Mouse (Mus musculus): ENCODE results near the gene Aloxe3. TPM values are rescaled to one million over a fixed set of nuclear protein-coding genes. Genes with fewer than 3 reads are reported as not detected.
A peak's percentile ranks its signal among the peaks of the same experiment; 100 is the strongest.
"Not testable (repeated sequence)": the region's sequence is repeated elsewhere in the genome, so short reads cannot be mapped to it uniquely, and the experiment has no call there.

Gene Aloxe3
- polyA plus RNA-seq, 1 experiment from 2014 or later, result 1.9 TPM

GRCm38 (mm10) chr11:69091566-69092385 lies 33.9 kb upstream of the Aloxe3 start:
- DNase-seq (ENCODE audit: low spot score) (no peak), ATAC-seq (ENCODE audit: low read depth) (no peak)
- Histone ChIP-seq H3K9ac (ENCODE audit: low read depth, low read length) (no peak overlapping the region), H3K36me3 (ENCODE audit: control insufficient read depth, insufficient read depth, low read length) (peaks cover 31% of the 10 kb centered on the region), H3K4me1 (ENCODE audit: control insufficient read depth, insufficient read depth, low read length) (peaks cover 38% of the 10 kb centered on the region), H3K9me3 (ENCODE audit: control insufficient read depth, low read length) (no peaks in the 10 kb centered on the region), H3K4me2 (ENCODE audit: low read depth, low read length) (no peak overlapping the region), H3K27ac (replicated peaks; ENCODE audit: low read depth, low read length) (no peak overlapping the region), H3K27me3 (replicated peaks; ENCODE audit: control insufficient read depth, insufficient read depth, low read length) (no peaks in the 10 kb centered on the region), H3K4me3 (ENCODE audit: low read depth, low read length) (no peak overlapping the region)
- 61% methylated on average over 7 of the region's 7 CpGs for WGBS

GRCm38 (mm10) chr11:69092386-69092751 lies 33.3 kb upstream of the Aloxe3 start:
- H3K9ac ChIP-seq (ENCODE audit: low read depth, low read length), result no peak overlapping the region
- no peak overlapping the region for H3K27ac ChIP-seq (replicated peaks; ENCODE audit: low read depth, low read length)
- DNase-seq (ENCODE audit: low spot score), result peak; percentile 33
- ATAC-seq (ENCODE audit: low read depth), result no peak
- no peak overlapping the region for H3K4me2 ChIP-seq (ENCODE audit: low read depth, low read length)
- peaks cover 36% of the 10 kb centered on the region for H3K4me1 ChIP-seq (ENCODE audit: control insufficient read depth, insufficient read depth, low read length)
- H3K27me3 ChIP-seq (replicated peaks; ENCODE audit: control insufficient read depth, insufficient read depth, low read length), result no peaks in the 10 kb centered on the region
- no peak overlapping the region for H3K4me3 ChIP-seq (ENCODE audit: low read depth, low read length)
- peaks cover 31% of the 10 kb centered on the region for H3K36me3 ChIP-seq (ENCODE audit: control insufficient read depth, insufficient read depth, low read length)
- H3K9me3 ChIP-seq (ENCODE audit: control insufficient read depth, low read length), result no peaks in the 10 kb centered on the region
- 0% methylated on average over 3 of the region's 3 CpGs for WGBS

- H3K27me3 ChIP-seq (replicated peaks; ENCODE audit: control insufficient read depth, insufficient read depth, low read length), result no peaks in the 10 kb centered on the region
- H3K9me3 ChIP-seq (ENCODE audit: control insufficient read depth, low read length), result no peaks in the 10 kb centered on the region
- peaks cover 31% of the 10 kb centered on the region for H3K36me3 ChIP-seq (ENCODE audit: control insufficient read depth, insufficient read depth, low read length)
- ATAC-seq (ENCODE audit: low read depth) (no peak), DNase-seq (ENCODE audit: low spot score) (no peak)
- WGBS, result 91% methylated on average over 4 of the region's 4 CpGs
- no peak overlapping the region for H3K4me2 ChIP-seq (ENCODE audit: low read depth, low read length)
- H3K4me1 ChIP-seq (ENCODE audit: control insufficient read depth, insufficient read depth, low read length), result peaks cover 36% of the 10 kb centered on the region
- H3K9ac ChIP-seq (ENCODE audit: low read depth, low read length), result no peak overlapping the region
- H3K4me3 ChIP-seq (ENCODE audit: low read depth, low read length), result no peak overlapping the region
- no peak overlapping the region for H3K27ac ChIP-seq (replicated peaks; ENCODE audit: low read depth, low read length)
These were observed 32.8 kb upstream of the Aloxe3 start for GRCm38 (mm10) chr11:69092871-69093270.

- peaks cover 31% of the 10 kb centered on the region for H3K36me3 ChIP-seq (ENCODE audit: control insufficient read depth, insufficient read depth, low read length)
- H3K27me3 ChIP-seq (replicated peaks; ENCODE audit: control insufficient read depth, insufficient read depth, low read length); H3K4me2 ChIP-seq (ENCODE audit: low read depth, low read length); H3K9me3 ChIP-seq (ENCODE audit: control insufficient read depth, low read length); H3K9ac ChIP-seq (ENCODE audit: low read depth, low read length); ATAC-seq (ENCODE audit: low read depth); DNase-seq (ENCODE audit: low spot score); H3K4me3 ChIP-seq (ENCODE audit: low read depth, low read length): not testable (repeated sequence)
- H3K27ac ChIP-seq (replicated peaks; ENCODE audit: low read depth, low read length), result peak overlapping the region; percentile 90
- peaks cover 41% of the 10 kb centered on the region for H3K4me1 ChIP-seq (ENCODE audit: control insufficient read depth, insufficient read depth, low read length)
- WGBS, result 85% methylated on average over 7 of the region's 7 CpGs
These were observed 31.8 kb upstream of the Aloxe3 start for GRCm38 (mm10) chr11:69093856-69094255.

- no peaks in the 10 kb centered on the region for H3K27me3 ChIP-seq (replicated peaks; ENCODE audit: control insufficient read depth, insufficient read depth, low read length)
- under 1% methylated on average over 37 of the region's 37 CpGs for WGBS
- peak within 1 kb of the TSS; percentile 56 for H3K4me3 ChIP-seq (ENCODE audit: low read depth, low read length)
- peaks cover 28% of the 10 kb centered on the region for H3K36me3 ChIP-seq (ENCODE audit: control insufficient read depth, insufficient read depth, low read length)
- H3K4me1 ChIP-seq (ENCODE audit: control insufficient read depth, insufficient read depth, low read length), result peaks cover 34% of the 10 kb centered on the region
- H3K4me2 ChIP-seq (ENCODE audit: low read depth, low read length), result peak within 1 kb of the TSS; percentile 93
- H3K27ac ChIP-seq (replicated peaks; ENCODE audit: low read depth, low read length), result peak within 1 kb of the TSS; percentile 98
- peak within 1 kb of the TSS; percentile 70 for H3K9ac ChIP-seq (ENCODE audit: low read depth, low read length)
- ATAC-seq (ENCODE audit: low read depth) (peak; percentile 93), DNase-seq (ENCODE audit: low spot score) (peak; percentile 100)
- no peaks in the 10 kb centered on the region for H3K9me3 ChIP-seq (ENCODE audit: control insufficient read depth, low read length)
These were observed 30.8 kb upstream of the Aloxe3 start, which contains the start of gene Per1 for GRCm38 (mm10) chr11:69094697-69095429. Per1 (plus strand) TSS chr11:69095217.

- Histone ChIP-seq H3K9ac (ENCODE audit: low read depth, low read length) (peak overlapping the region; percentile 70), H3K4me1 (ENCODE audit: control insufficient read depth, insufficient read depth, low read length) (peaks cover 35% of the 10 kb centered on the region), H3K9me3 (ENCODE audit: control insufficient read depth, low read length) (no peaks in the 10 kb centered on the region), H3K27ac (replicated peaks; ENCODE audit: low read depth, low read length) (peak overlapping the region; percentile 98), H3K36me3 (ENCODE audit: control insufficient read depth, insufficient read depth, low read length) (peaks cover 23% of the 10 kb centered on the region), H3K27me3 (replicated peaks; ENCODE audit: control insufficient read depth, insufficient read depth, low read length) (no peaks in the 10 kb centered on the region), H3K4me3 (ENCODE audit: low read depth, low read length) (peak overlapping the region; percentile 56), H3K4me2 (ENCODE audit: low read depth, low read length) (peak overlapping the region; percentile 93)
- ATAC-seq (ENCODE audit: low read depth) (no peak), DNase-seq (ENCODE audit: low spot score) (peak; percentile 42)
- WGBS, result 2% methylated on average over 27 of the region's 27 CpGs
These were observed 30.0 kb upstream of the Aloxe3 start for GRCm38 (mm10) chr11:69095511-69096231.

GRCm38 (mm10) chr11:69096360-69096986 lies 29.2 kb upstream of the Aloxe3 start:
- 7% methylated on average over 8 of the region's 9 CpGs for WGBS
- peak overlapping the region; percentile 70 for H3K9ac ChIP-seq (ENCODE audit: low read depth, low read length)
- DNase-seq (ENCODE audit: low spot score), result no peak

More at GRCm38 (mm10) chr11:69096360-69096986, 29.2 kb upstream of the Aloxe3 start:
- Histone ChIP-seq H3K4me1 (ENCODE audit: control insufficient read depth, insufficient read depth, low read length) (peaks cover 35% of the 10 kb centered on the region), H3K4me2 (ENCODE audit: low read depth, low read length) (peak overlapping the region; percentile 93), H3K36me3 (ENCODE audit: control insufficient read depth, insufficient read depth, low read length) (peaks cover 26% of the 10 kb centered on the region), H3K27ac (replicated peaks; ENCODE audit: low read depth, low read length) (peak overlapping the region; percentile 98), H3K4me3 (ENCODE audit: low read depth, low read length) (peak overlapping the region; percentile 56), H3K9me3 (ENCODE audit: control insufficient read depth, low read length) (no peaks in the 10 kb centered on the region), H3K27me3 (replicated peaks; ENCODE audit: control insufficient read depth, insufficient read depth, low read length) (no peaks in the 10 kb centered on the region)
- no peak; the same call in 1 of the 2 replicates for ATAC-seq (ENCODE audit: low read depth)

Data from embryonic facial prominence, embryonic 14.5 days (tissue).